Mouse (Mus musculus) stomach, postnatal 0 days (tissue): Measurements from ENCODE around the gene Stk31.

Source experiments
- CTCF ChIP-seq: IDR thresholded peaks from 2 replicates; pipeline ENCODE4 v1.5.1; 2016; ENCODE audit warnings: antibody characterized with exemption, low read depth, mild to moderate bottlenecking, moderate library complexity
- EP300 ChIP-seq: optimal IDR thresholded peaks from 2 replicates; pipeline ENCODE3; 2016; ENCODE audit warnings: antibody characterized with exemption

DNA sequence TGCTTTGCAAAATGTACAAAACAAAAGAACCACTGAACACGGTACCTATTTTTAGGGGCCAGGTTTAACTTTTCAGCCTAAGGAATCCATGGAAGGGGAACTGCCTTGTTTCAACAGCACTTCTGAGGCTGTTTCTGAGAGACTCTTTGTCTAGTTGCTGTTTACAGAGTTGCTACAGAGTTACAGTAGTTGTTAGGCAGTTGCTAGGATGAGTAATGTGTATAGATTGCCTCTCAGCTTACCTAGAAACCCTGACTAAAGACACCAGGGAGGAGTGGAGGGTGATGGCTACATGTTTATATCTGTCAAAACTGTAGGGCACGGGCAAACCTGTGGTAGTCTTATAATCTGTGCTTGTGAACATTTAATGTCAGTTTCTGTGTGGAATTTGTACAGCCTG is 21.5 kb upstream of the Stk31 start:
- TF ChIP-seq CTCF (no peak), EP300 (no peak)
